Mouse (Mus musculus): ENCODE results near the gene Kmt2c.

DNA sequence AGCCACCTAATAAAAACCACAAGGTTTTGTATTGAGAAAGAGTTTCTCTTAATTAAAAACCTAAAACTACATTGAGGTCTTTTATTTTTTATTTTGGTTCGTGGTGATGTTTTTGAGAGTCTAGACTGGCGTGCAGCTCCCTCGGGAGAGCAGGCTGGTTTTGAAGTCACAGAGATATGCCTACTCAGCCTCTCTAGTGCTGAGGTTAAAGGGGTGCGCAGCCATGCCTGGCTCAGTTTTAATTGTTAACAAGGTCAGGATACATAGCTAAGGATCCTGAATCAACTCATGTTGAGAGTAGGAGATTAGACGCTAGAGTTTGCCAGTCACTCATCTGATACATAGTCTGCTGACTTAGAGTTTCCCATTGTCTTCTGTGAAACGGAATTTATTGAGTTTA lies 237.1 kb downstream of the Kmt2c start:
- no peak for TF ChIP-seq GATA1 (IDR thresholded peaks at IDR 0.05; ENCODE audit: borderline replicate concordance, low read length)
- TF ChIP-seq TAL1 (conservative IDR thresholded peaks at IDR 0.05; ENCODE audit: low read depth, low read length), result no peak
- no peak for TF ChIP-seq CTCF (IDR thresholded peaks at IDR 0.05; ENCODE audit: low read depth, low read length)
- TF ChIP-seq POLR2AphosphoS5 (IDR thresholded peaks at IDR 0.05; ENCODE audit: insufficient replicate concordance, low read depth, low read length), result no peak
- no peak for TF ChIP-seq GATA2 (IDR thresholded peaks at IDR 0.05; ENCODE audit: borderline replicate concordance, low read depth, low read length)
